Mouse (Mus musculus) embryo, embryonic 11 days (tissue): Measurements from ENCODE around the gene Insyn1.
A peak's percentile ranks its signal among the peaks of the same experiment; 100 is the strongest.

ENCODE experiments used
- DNase-seq: peaks from one replicate; pipeline ENCODE4 v3.0.0-alpha.2; 2015

Gene Insyn1

GRCm38 (mm10) chr9:58489133-58489864, 896 bp downstream of the Insyn1 start:
- DNase-seq, result peak; percentile 37

- DNase-seq, result no peak
These were observed 1.4 kb downstream of the Insyn1 start for GRCm38 (mm10) chr9:58489865-58490165.

- no peak for DNase-seq
These were observed 2.0 kb downstream of the Insyn1 start for GRCm38 (mm10) chr9:58490391-58490790.

GRCm38 (mm10) chr9:58495035-58495434, 6.6 kb downstream of the Insyn1 start:
- no peak for DNase-seq

- DNase-seq, result no peak
These were observed 8.2 kb downstream of the Insyn1 start for GRCm38 (mm10) chr9:58496470-58497182.

- no peak for DNase-seq
These were observed 9.5 kb downstream of the Insyn1 start for GRCm38 (mm10) chr9:58497942-58498341.

- DNase-seq, result no peak
These were observed 12.5 kb downstream of the Insyn1 start for GRCm38 (mm10) chr9:58500946-58501345.

- no peak for DNase-seq
These were observed 19.0 kb downstream of the Insyn1 start for GRCm38 (mm10) chr9:58507216-58508005.

- DNase-seq, result no peak
These were observed 22.0 kb downstream of the Insyn1 start for GRCm38 (mm10) chr9:58510452-58510851.

- DNase-seq, result no peak
These were observed 25.3 kb downstream of the Insyn1 start for GRCm38 (mm10) chr9:58513749-58514148.

- DNase-seq, result no peak
These were observed 28.1 kb downstream of the Insyn1 start for GRCm38 (mm10) chr9:58516480-58516879.

GRCm38 (mm10) chr9:58517866-58518750, 29.7 kb downstream of the Insyn1 start:
- no peak for DNase-seq

- no peak for DNase-seq
These were observed 31.6 kb downstream of the Insyn1 start for GRCm38 (mm10) chr9:58519953-58520352.

GRCm38 (mm10) chr9:58520816-58521581, 32.6 kb downstream of the Insyn1 start:
- DNase-seq, result no peak

- DNase-seq, result no peak
These were observed 33.5 kb downstream of the Insyn1 start for GRCm38 (mm10) chr9:58521883-58522423.

GRCm38 (mm10) chr9:58525108-58525507, 36.7 kb downstream of the Insyn1 start:
- no peak for DNase-seq

GRCm38 (mm10) chr9:58527841-58528240, 39.4 kb downstream of the Insyn1 start:
- DNase-seq, result no peak

GRCm38 (mm10) chr9:58530407-58530806, 42.0 kb downstream of the Insyn1 start:
- no peak for DNase-seq

- DNase-seq, result no peak
These were observed 43.8 kb downstream of the Insyn1 start for GRCm38 (mm10) chr9:58532236-58532635.

- no peak for DNase-seq
These were observed 44.9 kb downstream of the Insyn1 start for GRCm38 (mm10) chr9:58533322-58533721.

- peak; percentile 80 for DNase-seq
These were observed 46.4 kb downstream of the Insyn1 start for GRCm38 (mm10) chr9:58534766-58535165.
